Mouse (Mus musculus) ZHBTc4 (cell line): ENCODE results near the gene Gpr146.

Source experiments
- DNase-seq: peaks from one replicate; pipeline ENCODE4 v3.0.0-alpha.2; 2011; ENCODE audit warnings: low read depth, low spot score

Gene Gpr146

DNA sequence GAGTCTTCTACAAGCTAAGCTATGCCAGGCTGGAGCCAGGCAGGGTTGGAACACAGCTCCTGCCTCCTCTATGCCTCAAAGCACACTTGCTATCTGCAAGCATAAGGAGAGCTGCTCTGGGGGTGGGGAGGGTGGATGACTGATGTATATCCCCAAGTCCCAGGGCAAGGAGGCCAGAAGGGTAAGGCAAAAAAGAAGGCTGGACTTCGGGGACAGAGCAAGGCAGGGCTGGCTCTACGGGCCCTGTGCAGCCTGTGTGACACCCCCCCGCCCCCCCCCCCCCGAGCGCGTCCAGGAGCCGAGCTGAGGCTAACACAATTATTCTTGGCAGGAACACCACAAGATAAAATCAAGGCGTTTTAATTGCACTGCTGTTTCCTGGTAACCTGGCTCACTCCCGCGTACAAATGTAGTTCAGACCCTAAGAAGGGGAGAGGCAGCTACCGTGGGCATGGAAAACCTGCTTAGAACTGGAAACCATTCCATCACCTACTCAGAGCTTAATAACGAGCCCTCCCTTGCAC, 52.4 kb downstream of the Gpr146 start:
- DNase-seq = no peak

- DNase-seq = no peak
Observed at GRCm38 (mm10) chr5:139432333-139432732, 54.8 kb downstream of the Gpr146 start.

DNA sequence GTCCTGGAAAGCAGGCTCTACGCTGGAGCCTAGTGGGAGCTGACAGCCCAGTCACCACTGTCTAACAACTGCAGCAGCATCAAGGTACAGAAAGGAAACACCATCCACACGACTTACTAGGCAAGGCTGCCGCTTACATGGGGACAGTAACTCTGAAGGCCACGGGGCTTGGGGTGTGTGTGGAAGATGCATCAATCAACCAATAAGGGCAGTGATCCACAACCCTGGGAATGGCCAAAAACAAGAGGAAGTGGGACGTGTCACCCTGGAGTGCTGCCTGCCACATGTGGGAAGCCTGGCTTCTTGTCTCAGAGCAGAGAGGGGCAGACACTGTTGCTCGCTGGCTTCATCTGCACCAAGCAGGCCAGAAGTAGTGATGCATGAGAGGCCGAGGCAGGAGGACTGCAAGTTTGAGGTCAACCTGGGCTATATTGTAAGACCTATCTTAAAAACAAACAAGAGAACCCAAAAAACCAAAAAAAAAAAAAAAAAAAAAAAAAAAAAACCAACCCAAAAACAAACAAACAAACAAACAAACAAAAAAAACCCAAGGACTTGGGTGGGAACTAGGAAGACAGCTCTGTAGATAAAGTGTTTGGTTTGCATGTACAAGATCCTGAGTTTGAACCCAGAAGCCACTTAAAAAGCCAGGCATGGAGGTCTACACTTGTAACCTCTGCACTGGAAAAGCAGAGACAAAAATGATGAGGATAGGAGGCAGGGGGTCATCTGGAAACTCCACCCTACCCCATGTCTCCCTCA, 55.4 kb downstream of the Gpr146 start:
- no peak for DNase-seq

DNA sequence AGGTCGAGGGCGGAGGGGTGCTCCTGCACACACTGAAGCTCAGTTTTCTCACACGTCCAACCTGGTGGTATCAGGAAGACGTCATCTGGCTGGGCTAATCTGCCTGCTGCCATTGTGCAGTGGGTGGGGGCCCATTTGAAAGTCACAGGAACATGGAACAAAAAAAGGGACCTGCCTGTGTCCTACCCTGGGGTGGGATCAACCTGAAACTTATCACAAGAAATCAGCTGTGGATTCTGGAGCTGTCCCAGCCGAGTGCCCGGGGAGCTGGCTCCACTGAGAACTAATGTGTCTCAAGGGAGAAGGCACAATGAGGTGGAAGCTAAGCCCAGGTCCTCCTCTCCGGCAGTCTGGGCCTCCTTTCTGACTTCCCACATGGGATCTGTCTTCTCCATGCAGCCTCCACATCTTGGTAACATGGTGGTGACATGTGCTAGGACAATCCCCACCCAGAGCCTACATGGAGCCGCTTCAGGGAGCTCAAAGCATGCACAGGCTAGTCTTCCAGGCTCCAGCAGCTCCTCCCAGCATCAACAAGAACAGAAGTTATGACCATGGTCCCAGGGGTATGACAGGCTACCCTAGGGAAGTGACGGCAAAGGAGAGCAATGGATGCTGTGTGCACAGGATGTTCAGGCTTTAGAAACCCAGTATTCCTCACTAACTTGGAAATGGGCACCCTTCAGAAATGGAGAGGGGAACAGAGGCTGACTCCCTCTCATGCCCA, 56.5 kb downstream of the Gpr146 start:
- DNase-seq = no peak

- DNase-seq = no peak
Observed at GRCm38 (mm10) chr5:139434940-139435339, 57.4 kb downstream of the Gpr146 start.

GRCm38 (mm10) chr5:139437769-139438168, 60.3 kb downstream of the Gpr146 start:
- no peak for DNase-seq

- DNase-seq = no peak
Observed at GRCm38 (mm10) chr5:139438440-139438839, 60.9 kb downstream of the Gpr146 start.

DNA sequence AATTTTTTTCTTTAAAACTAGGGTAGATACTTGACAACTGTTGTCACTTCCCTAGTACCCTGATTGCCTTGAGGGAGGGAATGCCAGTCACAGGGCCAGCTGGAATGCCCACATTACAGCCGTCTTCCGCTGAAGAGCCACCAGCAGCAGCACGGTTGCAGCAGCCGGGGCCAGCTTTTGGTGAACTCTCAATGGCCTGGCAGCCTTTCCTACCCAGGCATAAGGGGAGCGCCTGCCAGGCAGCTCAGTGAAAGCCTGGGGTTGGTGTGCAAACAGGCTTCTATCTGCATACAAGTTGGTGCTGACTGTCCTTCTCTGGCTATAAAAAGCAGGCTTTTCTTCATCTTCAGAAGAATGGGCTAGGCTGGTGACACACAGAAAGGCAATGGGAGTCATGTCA, 63.0 kb downstream of the Gpr146 start:
- DNase-seq = no peak

DNA sequence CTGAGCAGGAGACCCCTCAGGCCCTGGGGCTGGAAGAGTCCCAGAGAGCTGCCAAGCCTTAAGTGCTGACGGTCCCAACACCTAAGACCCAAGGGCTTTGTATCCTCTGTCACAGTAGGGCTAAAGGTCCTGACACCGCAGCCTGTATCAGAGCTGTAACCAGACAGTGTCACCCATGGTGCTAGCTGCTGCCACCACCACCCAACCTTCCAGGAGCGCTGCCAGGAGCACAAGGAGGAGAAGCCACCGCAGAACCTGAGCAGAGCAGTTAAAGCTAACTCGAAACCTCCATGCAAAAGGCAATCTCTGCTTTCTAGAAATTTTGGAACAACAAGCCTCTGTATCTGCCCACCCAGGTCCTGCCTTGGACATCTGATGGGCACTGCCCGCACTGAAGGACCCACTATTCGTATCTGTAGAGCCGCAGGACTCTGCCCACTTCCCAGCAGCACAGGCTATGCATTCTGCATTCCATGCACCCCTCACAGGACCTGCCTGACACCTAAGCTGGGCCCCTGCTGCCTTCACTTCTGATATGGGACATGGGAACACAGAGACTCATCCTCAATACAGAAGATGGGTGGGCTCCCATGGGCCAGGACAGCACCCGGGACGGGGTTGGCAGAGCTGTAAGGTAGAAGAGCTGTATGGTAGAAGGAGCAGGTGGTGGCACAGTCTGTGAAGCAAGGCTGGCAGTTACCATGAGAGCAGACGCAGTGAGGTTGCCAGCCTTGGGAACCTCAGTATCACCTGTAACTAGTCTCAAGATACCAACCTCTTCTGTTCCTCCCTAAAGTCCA, 63.6 kb downstream of the Gpr146 start:
- DNase-seq = no peak

DNA sequence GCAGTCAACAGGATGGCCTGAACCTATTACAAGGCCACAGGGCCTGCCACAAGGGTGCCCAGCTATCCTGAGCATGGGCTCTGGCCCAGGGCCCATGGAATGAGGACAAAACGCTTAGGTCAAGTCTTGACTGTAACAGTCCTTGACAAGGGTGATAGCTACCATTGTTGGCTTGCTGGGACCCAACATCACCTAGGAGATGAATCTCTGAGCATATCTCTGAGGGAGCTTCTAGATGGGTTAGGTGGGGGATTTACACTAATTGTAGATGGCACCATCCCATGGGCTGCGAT, 64.2 kb downstream of the Gpr146 start:
- no peak for DNase-seq

GRCm38 (mm10) chr5:139442428-139442827, 64.9 kb downstream of the Gpr146 start:
- DNase-seq = no peak

GRCm38 (mm10) chr5:139442962-139443361, 65.5 kb downstream of the Gpr146 start:
- DNase-seq = no peak

- DNase-seq = no peak
Observed at GRCm38 (mm10) chr5:139445258-139445657, 67.8 kb downstream of the Gpr146 start.
